Mouse (Mus musculus): Measurements from ENCODE around the gene Etv6.

DNA sequence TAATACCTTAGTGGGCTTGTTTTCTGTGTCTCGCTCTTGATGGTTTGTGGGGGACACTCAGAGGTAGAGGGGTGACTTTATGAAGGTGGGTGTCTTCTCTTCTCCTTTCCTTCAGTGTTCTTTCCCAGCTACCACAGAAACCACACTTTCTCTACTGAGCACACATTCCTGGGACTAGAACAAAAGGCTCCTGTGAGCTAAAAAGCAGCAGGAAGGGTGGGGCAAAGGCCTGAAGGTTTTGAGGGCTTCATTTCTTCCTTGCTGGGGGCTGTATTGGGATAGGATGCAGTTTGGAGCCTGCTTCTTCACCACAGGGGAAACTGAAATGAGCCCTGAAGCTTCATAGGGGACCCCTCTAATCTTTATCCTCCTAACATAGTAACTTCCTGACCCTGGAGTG is 164.4 kb downstream of the Etv6 start:
- no peak for TF ChIP-seq USF1 (IDR thresholded peaks at IDR 0.05; ENCODE audit: low read depth, low read length)
- TF ChIP-seq POLR2A (IDR thresholded peaks at IDR 0.05; ENCODE audit: control insufficient read depth in 1 of 2, insufficient read depth in 1 of 2, low read depth in 1 of 2, low read length in 2 of 2, poor library complexity in 1 of 2): no peak
- no peak for TF ChIP-seq CHD1 (IDR thresholded peaks at IDR 0.05; ENCODE audit: low read depth, low read length)
- no peak for TF ChIP-seq HCFC1 (IDR thresholded peaks at IDR 0.05; ENCODE audit: low read depth, low read length)
- TF ChIP-seq ZNF384 (IDR thresholded peaks at IDR 0.05; ENCODE audit: low read depth, low read length): no peak
